In the genomic region with DNA sequence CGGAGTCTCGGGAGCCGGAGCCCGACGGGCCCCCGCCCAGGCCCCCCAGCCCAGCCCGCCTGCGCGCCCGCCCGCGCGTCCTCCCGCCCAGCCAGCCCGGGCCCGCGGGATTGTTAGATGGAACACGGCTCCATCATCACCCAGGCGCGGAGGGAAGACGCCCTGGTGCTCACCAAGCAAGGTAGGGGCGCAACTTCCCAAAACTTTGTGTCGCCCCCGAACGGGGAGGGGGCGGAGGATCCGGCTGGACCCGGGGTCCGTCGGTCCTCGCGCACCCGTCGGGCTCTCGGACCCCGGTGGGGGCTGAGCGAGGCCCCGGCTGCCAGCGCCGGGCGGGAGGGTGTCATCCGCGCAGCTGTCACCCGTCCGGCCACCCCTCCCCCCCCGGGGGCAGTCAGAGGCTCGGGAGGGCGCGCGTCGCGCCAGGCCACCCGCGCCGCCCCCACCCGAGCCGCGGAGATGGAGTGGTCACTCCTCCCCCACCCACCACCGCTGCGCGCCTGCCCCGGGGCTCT, we compare ENCODE assay signal across 8 mouse cellular contexts. TPM values are rescaled to one million over a fixed set of nuclear protein-coding genes. Genes with fewer than 3 reads are reported as not detected.
A peak's percentile ranks its signal among the peaks of the same experiment; 100 is the strongest.
DNase-seq lines count a peak whose midpoint lies in the region; ATAC-seq lines count a peak whose summit lies in the region.

No protein-coding gene starts in this region.

- ATAC-seq in forebrain, embryonic 11.5 days (replicated peaks; ENCODE audit: low FRiP score) = peak; percentile 29
- no peak for ATAC-seq in limb, embryonic 13.5 days (ENCODE audit: low FRiP score, low read depth)
- ATAC-seq in midbrain, embryonic 14.5 days (ENCODE audit: low FRiP score, low TSS enrichment) = peak; percentile 28

- H3K4me2 ChIP-seq in forebrain, embryonic 11.5 days (ENCODE audit: low read depth, low read length, severe bottlenecking) = peak overlapping the region; percentile 83
- peak overlapping the region; percentile 99 for H3K4me2 ChIP-seq in limb, embryonic 13.5 days (replicated peaks)
- peak overlapping the region; percentile 89 for H3K4me2 ChIP-seq in midbrain, embryonic 14.5 days (ENCODE audit: low read length)

- peaks cover 33% of the 10 kb centered on the region for H3K4me1 ChIP-seq in forebrain, embryonic 11.5 days (replicated peaks; ENCODE audit: control insufficient read depth, insufficient read depth, low read length)
- peaks cover 51% of the 10 kb centered on the region for H3K4me1 ChIP-seq in limb, embryonic 13.5 days
- peaks cover 42% of the 10 kb centered on the region for H3K4me1 ChIP-seq in midbrain, embryonic 14.5 days (ENCODE audit: control insufficient read depth, insufficient read depth, low read length)

- H3K27me3 ChIP-seq in forebrain, embryonic 11.5 days (ENCODE audit: control insufficient read depth, insufficient read depth, low read length) = no peaks in the 10 kb centered on the region
- H3K27me3 ChIP-seq in limb, embryonic 13.5 days = no peaks in the 10 kb centered on the region
- H3K27me3 ChIP-seq in midbrain, embryonic 14.5 days (ENCODE audit: control insufficient read depth, insufficient read depth, low read length) = no peaks in the 10 kb centered on the region; the same call in 1 of the 2 replicates

- no peaks in the 10 kb centered on the region for H3K9me3 ChIP-seq in forebrain, embryonic 11.5 days (ENCODE audit: control insufficient read depth, low read length)
- H3K9me3 ChIP-seq in limb, embryonic 13.5 days = no peaks in the 10 kb centered on the region
- no peaks in the 10 kb centered on the region for H3K9me3 ChIP-seq in midbrain, embryonic 14.5 days (ENCODE audit: control insufficient read depth, low read length)

- WGBS in forebrain, embryonic 11.5 days = under 1% methylated on average over 47 of the region's 62 CpGs
- 0% methylated on average over 47 of the region's 62 CpGs for WGBS in limb, embryonic 13.5 days
- WGBS in midbrain, embryonic 14.5 days = under 1% methylated on average over 46 of the region's 62 CpGs

- no peaks in the 10 kb centered on the region for H3K36me3 ChIP-seq in forebrain, embryonic 11.5 days (ENCODE audit: control insufficient read depth, insufficient read depth, low read length)
- peaks cover 13% of the 10 kb centered on the region; the same call in 1 of the 2 replicates for H3K36me3 ChIP-seq in limb, embryonic 13.5 days
- no peaks in the 10 kb centered on the region for H3K36me3 ChIP-seq in midbrain, embryonic 14.5 days (ENCODE audit: control insufficient read depth, insufficient read depth, low read length)

- H3K27ac ChIP-seq in forebrain, embryonic 11.5 days (ENCODE audit: low read depth, low read length) = peak overlapping the region; percentile 99
- peak overlapping the region; percentile 100 for H3K27ac ChIP-seq in limb, embryonic 13.5 days
- H3K27ac ChIP-seq in midbrain, embryonic 14.5 days (replicated peaks; ENCODE audit: low read depth, low read length) = peak overlapping the region; percentile 99

- H3K9ac ChIP-seq in forebrain, embryonic 11.5 days (ENCODE audit: low read length) = peak overlapping the region; percentile 95
- peak overlapping the region; percentile 99 for H3K9ac ChIP-seq in limb, embryonic 13.5 days
- peak overlapping the region; percentile 82 for H3K9ac ChIP-seq in midbrain, embryonic 14.5 days (replicated peaks; ENCODE audit: low read length)

- DNase-seq in embryo, embryonic 9.5 days (ENCODE audit: extremely low spot score) = peak; percentile 59
- no peak for DNase-seq in embryo, embryonic 10.5 days (ENCODE audit: low spot score)
- DNase-seq in adrenal gland, adult 2 months = peak; percentile 89
- peak; percentile 77 for DNase-seq in forebrain, embryonic 11.5 days (ENCODE audit: low spot score)
- DNase-seq in heart, postnatal 4 days = peak; percentile 79
- DNase-seq in midbrain, embryonic 14.5 days = peak; percentile 64
- DNase-seq in thymus, adult 18-20 months = peak; percentile 46 to 47

- H3K4me3 ChIP-seq in forebrain, embryonic 11.5 days (ENCODE audit: low read depth, low read length) = peak overlapping the region; percentile 100
- H3K4me3 ChIP-seq in limb, embryonic 13.5 days = peak overlapping the region; percentile 96
- H3K4me3 ChIP-seq in midbrain, embryonic 14.5 days (replicated peaks; ENCODE audit: low read depth, low read length) = peak overlapping the region; percentile 95

RNA-seq across cellular contexts. Expression of gene Ctdsp2, which starts 0.7 kb away (rescaled TPM):
- 100 to 1,000 TPM in 1 of 2 experiments, 10 to 100 TPM in 1; 75.0 to 119 TPM for total RNA-seq in adrenal gland, adult 2 months (2021)
- 98.8 and 100 TPM in 2 replicates for polyA plus RNA-seq in adrenal gland, adult 2 months (2012; rRNA removed)
- 58.8 and 63.2 TPM in 2 replicates for polyA plus RNA-seq in forebrain, embryonic 11.5 days (2014; fragmentation: Nextera tagmentation; extraction: Ambion mirVana)
- 100 to 1,000 TPM; 132 to 136 TPM for total RNA-seq in heart, postnatal 4 days (2021)
- polyA plus RNA-seq in limb, embryonic 13.5 days (2015; fragmentation: Nextera tagmentation; extraction: Ambion mirVana) = 78.2 and 78.9 TPM in 2 replicates
- polyA plus RNA-seq in midbrain, embryonic 14.5 days (2014; fragmentation: Nextera tagmentation; extraction: Ambion mirVana) = 19.1 and 26.2 TPM in 2 replicates

RNA-seq across cellular contexts. Expression of gene Avil, which starts 21.3 kb away (rescaled TPM):
- 1 to 10 TPM; 4.0 to 5.3 TPM for total RNA-seq in adrenal gland, adult 2 months (2021)
- 0.19 and 0.21 TPM in 2 replicates for polyA plus RNA-seq in adrenal gland, adult 2 months (2012; rRNA removed)
- polyA plus RNA-seq in forebrain, embryonic 11.5 days (2014; fragmentation: Nextera tagmentation; extraction: Ambion mirVana) = 0.08 and 0.32 TPM in 2 replicates
- under 1 TPM; 0.10 to 0.23 TPM for total RNA-seq in heart, postnatal 4 days (2021)
- polyA plus RNA-seq in limb, embryonic 13.5 days (2015; fragmentation: Nextera tagmentation; extraction: Ambion mirVana) = 0.32 and 0.56 TPM in 2 replicates
- polyA plus RNA-seq in midbrain, embryonic 14.5 days (2014; fragmentation: Nextera tagmentation; extraction: Ambion mirVana) = 1.9 and 2.1 TPM in 2 replicates

RNA-seq across cellular contexts. Expression of gene Tsfm, which starts 51.5 kb away (rescaled TPM):
- 10 to 100 TPM; 42.2 to 67.9 TPM for total RNA-seq in adrenal gland, adult 2 months (2021)
- 55.0 and 68.9 TPM in 2 replicates for polyA plus RNA-seq in adrenal gland, adult 2 months (2012; rRNA removed)
- 91.2 and 93.8 TPM in 2 replicates for polyA plus RNA-seq in forebrain, embryonic 11.5 days (2014; fragmentation: Nextera tagmentation; extraction: Ambion mirVana)
- total RNA-seq in heart, postnatal 4 days (2021) = 10 to 100 TPM; 65.1 to 68.0 TPM
- 80.8 and 81.1 TPM in 2 replicates for polyA plus RNA-seq in limb, embryonic 13.5 days (2015; fragmentation: Nextera tagmentation; extraction: Ambion mirVana)
- 56.0 and 64.9 TPM in 2 replicates for polyA plus RNA-seq in midbrain, embryonic 14.5 days (2014; fragmentation: Nextera tagmentation; extraction: Ambion mirVana)
